20 mouse cellular contexts compared by ENCODE assay signal in the genomic region with DNA sequence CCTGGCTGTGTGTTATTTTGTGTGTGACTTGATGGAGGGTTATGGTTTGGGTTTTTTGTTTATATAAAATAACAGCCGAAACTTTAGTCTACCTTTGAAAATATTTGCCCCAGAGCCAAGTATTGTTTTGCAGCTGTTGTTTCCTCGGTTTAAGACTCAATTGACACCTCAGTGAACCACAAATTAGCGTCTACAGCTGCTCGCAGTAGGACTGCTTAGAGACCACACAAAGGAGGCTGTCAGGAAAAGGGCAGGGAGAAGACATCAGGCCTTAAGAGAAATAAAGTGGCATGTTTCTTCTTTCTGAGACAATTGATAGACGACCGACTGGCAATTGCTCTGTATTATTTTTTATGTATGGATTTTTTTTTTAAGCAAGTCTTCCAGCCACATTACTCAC.
"Had no signal": no experiment of that assay in that cellular context is flagged by ENCODE, and none has a peak within 500 bp of the region (broad histone marks: within the 10 kb centered on the region; RNA-seq: fewer than 3 reads in every experiment).

No protein-coding gene starts in this region.

- H3K9me3 ChIP-seq: liver, embryonic 13.5 days; midbrain, embryonic 10.5 days; midbrain, embryonic 13.5 days; stomach, embryonic 15.5 days had no signal

- H3K4me3 ChIP-seq: layer of hippocampus, adult 2 months; left cerebral cortex, adult 2 months; liver, embryonic 13.5 days; midbrain, embryonic 10.5 days; midbrain, embryonic 13.5 days; myocyte; stomach, embryonic 15.5 days had no signal

- ATAC-seq: midbrain, embryonic 13.5 days; midbrain, embryonic 16.5 days had no signal

- H3K27ac ChIP-seq: kidney, postnatal 0 days; layer of hippocampus, adult 2 months; left cerebral cortex, adult 2 months; liver, embryonic 13.5 days; macrophage; midbrain, embryonic 10.5 days; midbrain, embryonic 13.5 days; stomach, embryonic 15.5 days had no signal

- H3K4me2 ChIP-seq: liver, embryonic 13.5 days; midbrain, embryonic 13.5 days; stomach, embryonic 15.5 days had no signal

- H3K9ac ChIP-seq: liver, embryonic 13.5 days; midbrain, embryonic 13.5 days; stomach, embryonic 15.5 days had no signal

- H3K27me3 ChIP-seq: liver, embryonic 13.5 days; stomach, embryonic 15.5 days had no signal

- H3K36me3 ChIP-seq: liver, embryonic 13.5 days; midbrain, embryonic 10.5 days; midbrain, embryonic 13.5 days; stomach, embryonic 15.5 days had no signal

- DNase-seq: kidney, adult 2 months; kidney, postnatal 25 days; layer of hippocampus, adult 9-11 months; layer of hippocampus, postnatal 36 days; liver, embryonic 13.5 days; lung, adult 2 months; lung, postnatal 14 days; right cerebral cortex, adult 18-20 months; right cerebral cortex, postnatal 14 days; right cerebral cortex, postnatal 4 days; thymus, postnatal 25 days had no signal
